Mouse (Mus musculus) cerebellum, adult 9-11 months (tissue): Measurements from ENCODE around the gene Stra6.

ENCODE experiments used
- DNase-seq: peaks from one replicate; pipeline ENCODE4 v3.0.0; 2022

Stra6 gene

DNA sequence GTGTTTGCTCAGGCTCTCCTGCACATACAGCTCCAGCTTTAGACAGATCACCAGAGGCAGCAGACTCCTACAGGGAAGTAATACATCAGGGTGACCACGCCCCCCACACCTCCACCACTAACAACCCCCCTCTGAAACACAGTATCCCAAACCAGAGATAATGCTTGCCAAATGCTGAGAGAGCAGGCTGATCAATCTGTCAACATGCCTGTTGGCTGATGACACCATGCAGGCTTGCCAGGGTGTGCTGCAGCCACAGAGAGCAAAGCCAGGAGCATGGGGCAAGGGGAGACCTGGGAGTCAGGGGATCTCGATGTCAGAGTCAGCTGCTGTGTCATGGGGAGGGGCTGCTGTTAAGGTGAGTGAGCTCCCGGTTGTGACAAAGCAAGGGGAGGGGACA lies at the start of gene Stra6:
Stra6 (plus strand) TSS at position 258 of the 400 bp plus-strand sequence.
- DNase-seq: no peak

DNA sequence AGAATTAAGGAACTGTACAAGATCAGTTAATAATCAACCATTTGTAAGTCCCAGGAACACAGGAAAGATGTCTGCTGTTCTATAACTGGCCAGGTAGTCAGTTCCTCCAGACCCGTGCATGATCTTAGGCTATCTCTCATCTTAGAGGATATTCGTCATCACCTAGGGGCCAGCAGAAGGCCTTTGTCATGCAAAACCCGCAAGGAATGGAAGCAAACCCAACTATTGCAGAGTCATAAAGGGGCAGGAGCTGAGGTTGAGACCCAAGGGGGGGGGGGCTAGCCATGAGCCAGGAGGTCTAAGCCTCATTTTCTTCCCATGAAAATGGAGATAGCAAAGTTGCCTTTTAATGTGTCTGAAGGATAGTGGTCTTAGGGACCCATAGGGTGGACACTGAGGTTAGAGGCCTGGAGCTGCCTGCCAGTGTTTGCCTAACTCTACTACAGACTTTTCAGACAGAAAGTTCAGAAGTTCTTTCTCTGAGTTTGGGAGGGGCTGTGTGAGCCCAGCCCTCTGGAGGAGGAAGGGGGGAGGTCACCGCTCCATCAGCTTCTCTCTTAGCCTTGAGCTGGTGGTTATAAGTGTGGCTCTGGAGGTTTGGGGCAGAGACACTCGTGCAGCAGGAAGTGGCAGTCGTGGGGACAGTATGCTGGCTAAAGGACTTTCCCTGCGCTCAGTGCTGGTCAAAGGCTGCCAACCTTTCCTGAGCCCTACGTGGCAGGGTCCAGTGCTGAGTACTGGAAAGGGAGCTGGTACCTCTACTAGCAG lies 49.0 kb upstream of the Stra6 start:
- no peak for DNase-seq

GRCm38 (mm10) chr9:58015856-58016255 lies 47.7 kb upstream of the Stra6 start:
- DNase-seq: no peak

DNA sequence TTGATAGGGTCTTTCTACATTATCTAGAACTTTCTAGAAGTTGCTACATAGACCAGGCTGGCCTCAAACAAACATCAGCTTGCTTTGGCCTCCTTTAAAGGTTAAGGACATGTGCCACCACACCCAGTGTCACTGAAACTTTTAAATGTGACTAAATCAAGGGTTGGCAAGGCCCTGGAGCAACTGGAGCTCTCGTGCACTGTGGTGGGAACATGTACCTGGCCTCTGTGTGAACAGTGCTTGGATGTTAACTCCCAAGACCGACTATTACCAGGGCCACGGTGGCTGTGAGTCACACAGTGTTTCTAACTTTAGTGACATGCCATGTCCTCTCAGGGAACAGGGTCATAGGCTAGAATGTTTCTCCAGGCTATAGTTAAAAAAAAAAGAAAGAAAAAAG lies 46.6 kb upstream of the Stra6 start:
- no peak for DNase-seq

DNA sequence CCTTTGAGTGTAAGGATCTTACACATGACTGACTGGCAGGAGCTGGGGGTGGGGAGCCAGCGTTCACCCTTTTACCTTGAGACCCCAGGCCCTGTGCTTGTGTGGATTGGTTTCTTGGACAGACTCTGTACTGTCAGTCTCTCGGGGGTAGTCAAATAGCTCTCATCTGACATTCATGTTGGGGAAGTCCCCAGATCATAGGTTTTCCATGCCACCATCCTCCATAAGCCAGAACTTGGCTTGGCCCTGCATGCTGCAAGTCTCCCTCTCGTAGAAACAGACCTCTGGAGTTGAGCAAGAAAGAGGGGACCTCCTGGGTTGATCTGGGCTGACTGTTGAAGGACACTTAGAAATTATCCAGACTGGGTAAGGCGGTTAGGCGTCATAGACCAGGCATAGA lies 45.2 kb upstream of the Stra6 start:
- no peak for DNase-seq

DNA sequence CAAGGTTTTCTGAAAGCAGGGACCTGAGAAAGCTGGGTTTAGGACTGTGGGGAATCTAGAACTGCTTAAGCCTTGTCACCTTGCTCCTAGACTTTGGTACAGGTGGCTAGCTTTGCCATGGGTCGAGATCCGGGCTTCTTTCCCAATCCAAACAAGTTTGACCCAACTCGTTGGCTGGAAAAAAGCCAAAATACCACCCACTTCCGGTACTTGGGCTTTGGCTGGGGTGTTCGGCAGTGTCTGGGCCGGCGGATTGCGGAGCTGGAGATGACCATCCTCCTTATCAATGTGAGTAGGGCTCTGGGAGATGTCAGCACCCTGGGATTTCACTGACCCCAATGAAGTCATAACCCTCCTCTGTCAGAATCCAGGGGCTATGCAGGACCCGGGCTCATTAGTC lies 37.6 kb upstream of the Stra6 start:
- DNase-seq: no peak

- DNase-seq: no peak
Measured at GRCm38 (mm10) chr9:58027426-58028180, 36.0 kb upstream of the Stra6 start.

DNA sequence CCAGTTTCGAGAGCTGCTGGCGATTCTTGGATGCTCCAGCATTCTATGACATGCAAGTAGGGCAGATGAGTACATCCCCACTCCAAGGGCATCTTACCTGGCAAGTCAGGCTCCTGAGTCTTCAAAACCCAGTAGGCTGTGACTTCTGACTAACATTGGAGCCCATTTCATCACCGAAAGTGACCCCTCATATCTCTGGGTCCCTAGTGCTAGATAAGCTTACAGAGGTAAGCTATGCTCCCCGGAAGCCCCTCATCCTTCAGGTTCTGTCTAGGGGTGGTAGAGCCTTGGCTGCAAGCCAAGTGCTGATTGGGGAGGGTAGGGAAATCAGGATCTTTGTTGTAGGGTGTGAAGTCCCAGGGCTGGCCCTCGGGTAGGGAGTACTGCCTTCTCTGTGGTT lies 34.7 kb upstream of the Stra6 start:
- DNase-seq: no peak

DNA sequence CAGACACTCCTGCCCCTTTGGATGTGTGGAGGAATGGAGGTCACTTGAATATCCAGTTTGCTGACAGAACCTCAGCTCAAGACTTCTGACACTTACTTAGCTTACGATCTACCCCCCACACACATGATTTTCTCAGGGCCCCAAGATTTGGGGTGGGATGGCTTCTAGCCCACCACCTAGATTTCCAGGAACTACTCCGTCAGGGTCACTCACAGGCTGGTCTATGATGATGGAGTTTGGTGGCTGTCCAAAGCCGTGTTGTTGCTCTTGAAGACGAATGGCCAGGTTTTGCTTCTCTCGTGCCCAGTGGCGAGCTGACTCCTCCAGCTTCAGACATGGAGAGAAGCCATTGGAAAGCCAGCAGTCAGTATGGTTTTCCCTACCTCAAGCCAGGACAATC lies 34.0 kb upstream of the Stra6 start:
- no peak for DNase-seq

GRCm38 (mm10) chr9:58031895-58032294 lies 31.7 kb upstream of the Stra6 start:
- no peak for DNase-seq

GRCm38 (mm10) chr9:58035519-58035918 lies 28.1 kb upstream of the Stra6 start:
- no peak for DNase-seq

DNA sequence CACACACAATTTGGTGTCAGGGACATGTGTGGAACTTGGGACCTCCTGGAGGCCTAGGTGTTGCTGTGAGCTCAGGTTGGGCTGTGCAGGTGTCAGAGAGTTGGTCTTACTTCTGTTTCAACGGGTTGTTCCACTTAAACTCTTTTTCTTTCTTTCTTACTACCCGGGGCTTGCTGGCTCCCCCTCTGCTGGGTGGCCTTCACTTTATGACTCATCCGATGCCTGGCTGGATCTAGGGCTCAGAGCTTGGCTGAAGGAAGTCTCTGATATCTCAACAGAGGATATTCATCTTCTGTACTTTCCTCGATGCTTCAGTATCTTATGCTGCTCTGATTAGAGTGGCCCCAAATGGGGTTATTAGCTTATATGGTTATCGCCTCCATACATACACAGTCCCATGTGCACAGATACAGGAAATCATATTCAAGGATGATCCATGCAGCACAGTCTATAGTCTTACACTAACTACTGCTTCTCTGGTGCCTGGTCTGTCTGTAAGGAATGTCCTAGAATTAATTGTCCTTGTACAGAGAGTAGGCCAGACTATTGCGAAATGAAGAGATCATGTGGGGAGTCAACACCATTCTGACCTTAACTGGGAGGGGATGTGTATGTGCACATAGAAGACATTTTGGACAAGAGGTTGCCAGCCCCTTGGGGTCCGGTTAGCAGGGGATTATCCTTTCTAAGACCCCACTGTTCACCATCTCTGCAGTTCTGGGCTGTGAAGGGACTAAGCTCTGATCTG lies 27.5 kb upstream of the Stra6 start:
- DNase-seq: no peak

DNA sequence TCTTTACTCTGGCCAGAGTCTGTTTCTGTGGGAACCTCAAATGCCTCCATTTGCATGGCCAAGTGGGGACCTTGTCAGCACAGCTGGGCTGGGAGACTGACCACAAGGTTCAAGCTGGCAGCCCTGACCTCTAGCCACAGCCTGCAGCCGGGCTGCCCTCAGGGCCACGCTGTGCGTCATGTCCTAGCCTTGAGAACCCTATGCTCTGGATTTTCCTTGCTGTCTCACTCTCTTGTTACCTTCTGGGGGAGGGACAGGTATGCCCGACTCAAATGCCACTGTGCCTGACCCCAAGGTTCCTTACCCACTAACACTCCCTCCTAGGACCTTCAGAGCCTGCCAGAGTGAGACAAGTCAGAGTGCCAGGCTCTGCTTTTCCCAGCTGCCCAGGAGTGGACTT lies 26.6 kb upstream of the Stra6 start:
- no peak for DNase-seq

DNA sequence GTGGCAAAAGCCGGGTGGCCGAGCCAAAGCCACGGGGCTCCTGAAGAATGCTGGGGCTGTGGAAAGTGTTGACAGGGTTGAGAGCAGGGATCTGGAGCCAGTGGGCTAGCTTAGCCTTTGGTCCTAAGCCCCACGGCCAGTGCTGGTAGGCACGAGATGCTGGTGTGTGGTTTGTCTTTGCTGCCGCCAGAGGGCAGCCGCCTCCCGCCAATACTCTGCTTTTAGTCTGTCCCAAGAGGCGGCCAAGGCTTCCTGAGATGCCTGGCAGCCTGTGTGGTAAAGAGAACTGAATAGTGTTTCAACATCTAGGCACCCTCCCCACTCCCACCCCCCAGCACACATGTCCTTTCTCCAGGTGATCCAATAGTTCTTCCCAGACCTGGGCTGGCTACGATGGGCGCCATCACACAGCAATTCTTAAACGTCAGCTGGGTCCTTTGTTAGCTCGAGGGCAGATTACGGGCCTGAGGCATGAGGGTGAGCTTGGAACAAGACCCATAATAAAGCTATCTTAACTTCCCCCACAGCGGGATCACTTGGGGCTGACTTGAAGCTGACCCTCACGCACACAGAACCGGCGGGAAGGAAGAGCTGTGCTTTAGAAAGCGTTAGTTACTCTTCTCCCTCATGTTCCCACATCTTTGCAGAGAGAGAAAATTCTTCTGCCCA lies 25.0 kb upstream of the Stra6 start:
- DNase-seq: peak; percentile 70

- no peak for DNase-seq
Measured at GRCm38 (mm10) chr9:58040977-58041376, 22.6 kb upstream of the Stra6 start.

DNA sequence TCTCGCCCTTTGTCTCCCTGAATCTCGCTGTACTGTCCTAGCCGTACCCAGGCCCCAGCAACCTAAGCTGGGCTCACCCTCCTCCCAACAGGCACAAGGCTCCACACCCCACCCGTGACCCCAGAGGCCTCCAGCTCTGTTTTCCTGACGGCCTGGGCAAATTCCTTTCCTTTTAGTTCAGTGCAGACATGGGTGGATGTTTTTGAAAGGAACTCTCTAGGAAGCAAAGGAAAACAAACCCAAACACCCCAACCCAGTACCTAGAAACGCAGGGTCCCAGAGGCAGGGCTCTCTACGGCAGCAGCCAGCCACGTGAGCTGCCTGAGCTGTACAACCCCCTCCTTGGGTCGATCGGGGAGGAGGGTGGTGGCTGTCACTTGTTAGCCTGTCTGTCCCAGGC lies 21.2 kb upstream of the Stra6 start:
- DNase-seq: no peak

DNA sequence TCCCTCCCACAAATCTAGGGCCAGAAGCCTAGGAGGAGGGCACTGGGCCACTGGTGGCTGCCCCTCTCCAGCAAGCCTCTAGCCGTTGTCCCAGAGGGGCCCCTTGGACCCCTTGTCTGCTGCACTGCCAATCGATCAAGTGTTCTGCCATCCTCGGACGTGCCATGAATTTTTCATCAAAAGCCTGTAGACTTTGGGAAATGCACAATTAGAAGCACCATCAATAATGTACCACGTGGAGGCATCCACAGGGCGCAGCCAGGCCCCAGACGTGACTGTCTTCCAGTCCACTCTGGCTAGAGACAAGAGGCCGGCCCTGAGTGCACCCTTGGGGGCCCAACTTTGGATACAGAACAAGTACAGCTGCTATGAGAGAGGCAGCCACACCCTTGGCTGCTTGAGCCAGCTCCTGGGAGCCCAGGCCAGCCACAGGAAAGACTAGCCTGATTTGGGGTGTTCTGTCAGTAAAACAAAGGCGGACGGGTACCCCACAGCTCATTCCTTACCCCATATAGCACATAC lies 20.0 kb upstream of the Stra6 start:
- no peak for DNase-seq

- DNase-seq: no peak
Measured at GRCm38 (mm10) chr9:58044828-58045227, 18.8 kb upstream of the Stra6 start.

- no peak for DNase-seq
Measured at GRCm38 (mm10) chr9:58045646-58046045, 17.9 kb upstream of the Stra6 start.

GRCm38 (mm10) chr9:58047061-58047460 lies 16.5 kb upstream of the Stra6 start:
- no peak for DNase-seq

- DNase-seq: no peak
Measured at GRCm38 (mm10) chr9:58048621-58049020, 15.0 kb upstream of the Stra6 start.

GRCm38 (mm10) chr9:58049186-58049585 lies 14.4 kb upstream of the Stra6 start:
- DNase-seq: no peak

DNA sequence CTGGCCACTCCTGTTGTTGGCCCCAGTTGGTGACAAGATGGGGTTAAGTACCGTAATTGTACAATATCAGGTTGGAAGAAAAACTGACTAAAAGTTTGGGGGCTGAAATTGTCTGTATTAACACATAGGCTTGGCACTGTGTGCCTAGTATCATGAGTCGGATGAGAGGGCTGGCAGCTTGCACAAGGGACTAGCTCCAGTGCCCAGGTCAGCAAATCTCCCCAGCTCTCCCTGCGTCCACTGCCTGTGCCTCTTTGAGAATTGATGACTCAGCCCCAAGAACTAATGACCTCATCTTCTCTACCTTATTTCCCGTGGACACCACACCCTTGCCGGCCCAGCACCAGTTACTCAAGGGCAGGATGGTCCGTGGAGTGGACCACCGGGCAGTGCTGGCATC lies 13.7 kb upstream of the Stra6 start:
- no peak for DNase-seq
